Comparison of ENCODE assay signal across 8 mouse cellular contexts in genomic region chr14:28505051-28505585, GRCm38 (mm10). TPM values are rescaled to one million over a fixed set of nuclear protein-coding genes. Genes with fewer than 3 reads are reported as not detected.
DNase-seq lines count a peak whose midpoint lies in the region; ATAC-seq and TF ChIP-seq lines count a peak whose summit lies in the region.

No protein-coding gene starts in this region.

- TF ChIP-seq CTCF in lung, adult 2 months (IDR thresholded peaks at IDR 0.05; ENCODE audit: insufficient read depth, low read length): no peak

- H3K27me3 ChIP-seq in heart, embryonic 11.5 days (ENCODE audit: control insufficient read depth, insufficient read depth, low read length): no peaks in the 10 kb centered on the region
- H3K27me3 ChIP-seq in kidney, embryonic 14.5 days (ENCODE audit: control insufficient read depth, insufficient read depth, low read length): peaks cover 39% of the 10 kb centered on the region
- peaks cover 48% of the 10 kb centered on the region for H3K27me3 ChIP-seq in lung, embryonic 15.5 days

- H3K4me1 ChIP-seq in lung, adult 2 months (ENCODE audit: control insufficient read depth, insufficient read depth, low read length): no peaks in the 10 kb centered on the region; the same call in 1 of the 2 replicates
- H3K4me1 ChIP-seq in heart, embryonic 11.5 days (ENCODE audit: control insufficient read depth, insufficient read depth, low read length): peaks cover 17% of the 10 kb centered on the region
- H3K4me1 ChIP-seq in kidney, embryonic 14.5 days (ENCODE audit: control insufficient read depth, insufficient read depth, low read length): peaks cover 8% of the 10 kb centered on the region; the same call in 1 of the 2 replicates
- peaks cover 21% of the 10 kb centered on the region for H3K4me1 ChIP-seq in lung, embryonic 15.5 days

- peak overlapping the region; percentile 70 for H3K4me3 ChIP-seq in lung, adult 2 months (replicated peaks; ENCODE audit: extremely low read depth, low read depth, low read length)
- H3K4me3 ChIP-seq in heart, embryonic 11.5 days (ENCODE audit: low read depth, low read length): peak overlapping the region; percentile 81
- H3K4me3 ChIP-seq in kidney, embryonic 14.5 days (ENCODE audit: low read length): peak overlapping the region; percentile 60
- peak overlapping the region; percentile 69 for H3K4me3 ChIP-seq in lung, embryonic 15.5 days

- ATAC-seq in heart, embryonic 11.5 days (replicated peaks; ENCODE audit: insufficient number of reproducible peaks, low FRiP score, low TSS enrichment): peak; percentile 17; the same call in 1 of the 2 replicates
- ATAC-seq in kidney, embryonic 14.5 days (ENCODE audit: low FRiP score, low TSS enrichment): peak; percentile 32
- ATAC-seq in lung, embryonic 15.5 days (ENCODE audit: borderline replicate concordance, extremely low read depth, low FRiP score, low TSS enrichment): peak; percentile 45; the same call in 1 of the 2 replicates

- peak; percentile 30 for DNase-seq in lung, adult 2 months
- DNase-seq in lung, postnatal 25 days (ENCODE audit: low spot score): no peak
- DNase-seq in embryo, embryonic 9.5 days (ENCODE audit: extremely low spot score): peak; percentile 81
- DNase-seq in skeletal muscle tissue, adult 2 months (ENCODE audit: low read depth, low spot score): peak; percentile 45
- no peak for DNase-seq in thymus, adult 18-20 months

- peak overlapping the region; percentile 96 for H3K9ac ChIP-seq in heart, embryonic 11.5 days (ENCODE audit: low read depth, low read length)
- H3K9ac ChIP-seq in kidney, embryonic 14.5 days (ENCODE audit: low read depth, low read length): peak overlapping the region; percentile 73
- H3K9ac ChIP-seq in lung, embryonic 15.5 days: peak overlapping the region; percentile 58

- TF ChIP-seq POLR2A in lung, adult 2 months (IDR thresholded peaks at IDR 0.05; ENCODE audit: borderline replicate concordance, extremely low read depth, low read depth, low read length): peak; percentile 19; the same call in 1 of the 2 replicates

- H3K9me3 ChIP-seq in heart, embryonic 11.5 days (replicated peaks; ENCODE audit: control insufficient read depth, low read length): no peaks in the 10 kb centered on the region
- H3K9me3 ChIP-seq in kidney, embryonic 14.5 days (ENCODE audit: control insufficient read depth, low read length): no peaks in the 10 kb centered on the region
- H3K9me3 ChIP-seq in lung, embryonic 15.5 days: no peaks in the 10 kb centered on the region

- H3K4me2 ChIP-seq in heart, embryonic 11.5 days: peak overlapping the region; percentile 96
- H3K4me2 ChIP-seq in kidney, embryonic 14.5 days (replicated peaks; ENCODE audit: low read depth, low read length): peak overlapping the region; percentile 85
- peak overlapping the region; percentile 82 for H3K4me2 ChIP-seq in lung, embryonic 15.5 days

- under 1% methylated on average over 22 of the region's 22 CpGs for WGBS in lung, adult 2 months
- WGBS in heart, embryonic 11.5 days (ENCODE audit: insufficient replicate concordance): under 1% methylated on average over 22 of the region's 22 CpGs
- under 1% methylated on average over 22 of the region's 22 CpGs for WGBS in kidney, embryonic 14.5 days
- 2% methylated on average over 22 of the region's 22 CpGs for WGBS in lung, embryonic 15.5 days

- H3K36me3 ChIP-seq in heart, embryonic 11.5 days (ENCODE audit: control insufficient read depth, insufficient read depth, low read length): no peaks in the 10 kb centered on the region
- no peaks in the 10 kb centered on the region for H3K36me3 ChIP-seq in kidney, embryonic 14.5 days (ENCODE audit: control insufficient read depth, insufficient read depth, low read length)
- H3K36me3 ChIP-seq in lung, embryonic 15.5 days: no peaks in the 10 kb centered on the region

- peak overlapping the region; percentile 97 for H3K27ac ChIP-seq in heart, embryonic 11.5 days (ENCODE audit: low read depth, low read length)
- peak overlapping the region; percentile 86 for H3K27ac ChIP-seq in kidney, embryonic 14.5 days (ENCODE audit: low read depth, low read length)
- H3K27ac ChIP-seq in lung, embryonic 15.5 days: peak overlapping the region; percentile 90

RNA-seq across cellular contexts. Expression of gene Wnt5a, which starts 0.6 kb away (rescaled TPM):
- polyA plus RNA-seq in lung, adult 2 months (2012; rRNA removed): 5.7 and 6.9 TPM in 2 replicates
- polyA plus RNA-seq in heart, embryonic 11.5 days (2014; fragmentation: Nextera tagmentation; extraction: Ambion mirVana): 37.2 and 42.5 TPM in 2 replicates
- polyA plus RNA-seq in kidney, embryonic 14.5 days (2014; fragmentation: Nextera tagmentation; extraction: Ambion mirVana): 13.1 and 21.0 TPM in 2 replicates
- 18.2 and 18.5 TPM in 2 replicates for polyA plus RNA-seq in lung, embryonic 15.5 days (2015; fragmentation: Nextera tagmentation; extraction: Ambion mirVana)

Comparison
In these comparisons a context has a peak if more than half of its experiments do, and no peak if none do; other contexts are left out.
1. DNase-seq: peak in lung, adult 2 months (single experiment), embryo, embryonic 9.5 days (single experiment) and skeletal muscle tissue, adult 2 months (single experiment); none in lung, postnatal 25 days (single experiment) and thymus, adult 18-20 months (0 of 2).
2. Peak in every context shown above with its lines, with median percentiles within 50 percentile points of each other: H3K4me3 ChIP-seq, ATAC-seq, H3K27ac ChIP-seq, H3K4me2 ChIP-seq and H3K9ac ChIP-seq.